Mouse (Mus musculus): Measurements from ENCODE around the gene Kalrn.

Kalrn gene

GRCm38 (mm10) chr16:34072136-34072535 is 501.2 kb downstream of the Kalrn start:
- DNase-seq (ENCODE audit: low spot score), result no peak

- no peak for DNase-seq (ENCODE audit: low spot score)
These were observed 502.0 kb downstream of the Kalrn start for GRCm38 (mm10) chr16:34071223-34071825.

GRCm38 (mm10) chr16:34069481-34069880 is 503.9 kb downstream of the Kalrn start:
- DNase-seq (ENCODE audit: low spot score), result no peak

GRCm38 (mm10) chr16:34066922-34067321 is 506.4 kb downstream of the Kalrn start:
- no peak for DNase-seq (ENCODE audit: low spot score)

GRCm38 (mm10) chr16:34066376-34066775 is 507.0 kb downstream of the Kalrn start:
- no peak for DNase-seq (ENCODE audit: low spot score)

GRCm38 (mm10) chr16:34063313-34063712 is 510.0 kb downstream of the Kalrn start:
- DNase-seq (ENCODE audit: low spot score), result no peak

GRCm38 (mm10) chr16:34061661-34062060 is 511.7 kb downstream of the Kalrn start:
- DNase-seq (ENCODE audit: low spot score), result no peak

- DNase-seq (ENCODE audit: low spot score), result no peak
These were observed 514.7 kb downstream of the Kalrn start for GRCm38 (mm10) chr16:34058611-34059010.

- no peak for DNase-seq (ENCODE audit: low spot score)
These were observed 515.9 kb downstream of the Kalrn start for GRCm38 (mm10) chr16:34057464-34057863.

GRCm38 (mm10) chr16:34056418-34057111 is 516.8 kb downstream of the Kalrn start:
- DNase-seq (ENCODE audit: low spot score), result no peak

GRCm38 (mm10) chr16:34050090-34050489 is 523.2 kb downstream of the Kalrn start:
- no peak for DNase-seq (ENCODE audit: low spot score)

GRCm38 (mm10) chr16:34049361-34049760 is 524.0 kb downstream of the Kalrn start:
- DNase-seq (ENCODE audit: low spot score), result no peak

GRCm38 (mm10) chr16:34048232-34048631 is 525.1 kb downstream of the Kalrn start:
- no peak for DNase-seq (ENCODE audit: low spot score)

- no peak for DNase-seq (ENCODE audit: low spot score)
These were observed 525.8 kb downstream of the Kalrn start for GRCm38 (mm10) chr16:34047543-34047942.

- no peak for DNase-seq (ENCODE audit: low spot score)
These were observed 526.3 kb downstream of the Kalrn start for GRCm38 (mm10) chr16:34047006-34047360.

GRCm38 (mm10) chr16:34046268-34047005 is 526.9 kb downstream of the Kalrn start:
- no peak for DNase-seq (ENCODE audit: low spot score)

GRCm38 (mm10) chr16:34044539-34044938 is 528.8 kb downstream of the Kalrn start:
- no peak for DNase-seq (ENCODE audit: low spot score)

- DNase-seq (ENCODE audit: low spot score), result no peak
These were observed 530.1 kb downstream of the Kalrn start for GRCm38 (mm10) chr16:34043048-34043795.

- DNase-seq (ENCODE audit: low spot score), result no peak
These were observed 530.7 kb downstream of the Kalrn start for GRCm38 (mm10) chr16:34042586-34042985.

GRCm38 (mm10) chr16:34040276-34040675 is 533.1 kb downstream of the Kalrn start:
- DNase-seq (ENCODE audit: low spot score), result no peak

- DNase-seq (ENCODE audit: low spot score), result no peak
These were observed 533.6 kb downstream of the Kalrn start for GRCm38 (mm10) chr16:34039736-34040135.

GRCm38 (mm10) chr16:34036327-34037047 is 536.8 kb downstream of the Kalrn start:
- DNase-seq (ENCODE audit: low spot score), result no peak

Measured in ovary, postnatal 36 days (tissue).